Mouse (Mus musculus) lung, embryonic 15.5 days (tissue): ENCODE measurements around the gene Ell3. TPM values are rescaled to one million over a fixed set of nuclear protein-coding genes. Genes with fewer than 3 reads are reported as not detected.
A peak's percentile ranks its signal among the peaks of the same experiment; 100 is the strongest.
"Not testable (repeated sequence)": the region's sequence is repeated elsewhere in the genome, so short reads cannot be mapped to it uniquely, and the experiment has no call there.

ENCODE experiments used
- ATAC-seq: fragments of 200-750 bp; cut with Nextera tagmentation; 2 replicates; pipeline ENCODE4 v1.8.0; 2017; ENCODE audit warnings: moderate number of reproducible peaks, borderline replicate concordance; ENCODE audit not compliant: low FRiP score, low TSS enrichment; ENCODE audit errors: extremely low read depth
- H3K27ac ChIP-seq: fragments of 300-500 bp; sonication (generic); 2 replicates; pipeline ENCODE4 v1.5.1; 2015; ENCODE audit warnings: moderate library complexity, mild to moderate bottlenecking, inconsistent platforms
- H3K27me3 ChIP-seq: fragments of 300-500 bp; sonication (generic); 2 replicates; pipeline ENCODE4 v1.6.1; 2015; ENCODE audit warnings: inconsistent platforms
- H3K36me3 ChIP-seq: fragments of 300-500 bp; sonication (generic); 2 replicates; pipeline ENCODE4 v1.6.1; 2015; ENCODE audit warnings: inconsistent platforms
- H3K4me1 ChIP-seq: fragments of 300-500 bp; sonication (generic); 2 replicates; pipeline ENCODE4 v1.6.1; 2015; ENCODE audit warnings: inconsistent platforms
- H3K4me2 ChIP-seq: fragments of 300-500 bp; sonication (generic); 2 replicates; pipeline ENCODE4 v1.6.1; 2015; ENCODE audit warnings: inconsistent platforms, mild to moderate bottlenecking, moderate library complexity
- H3K4me3 ChIP-seq: fragments of 300-500 bp; sonication (generic); 2 replicates; pipeline ENCODE4 v1.5.1; 2015; ENCODE audit warnings: mild to moderate bottlenecking, inconsistent platforms
- H3K9ac ChIP-seq: fragments of 300-500 bp; sonication (generic); 2 replicates; pipeline ENCODE4 v1.6.1; 2015; ENCODE audit warnings: inconsistent platforms
- H3K9me3 ChIP-seq: fragments of 300-500 bp; sonication (generic); 2 replicates; pipeline ENCODE4 v1.6.1; 2016; ENCODE audit warnings: inconsistent platforms
- WGBS: fragments of 180-500 bp; shearing (Covaris S2); methylation state at CpG from one replicate; pipeline ENCODE4 v1.1.7; 2015; 5-methylcytosine and 5-hydroxymethylcytosine counted together
- polyA plus RNA-seq: library from polyadenylated mRNA; unstranded; fragments of >200 nt; fragmentation: Nextera tagmentation; extraction: Ambion mirVana; gene quantifications from 2 replicates; pipeline ENCODE4 v1.2.1, GENCODE M21; 2015

The Ell3 gene
- polyA plus RNA-seq: 10.0 and 10.1 TPM in 2 replicates

DNA sequence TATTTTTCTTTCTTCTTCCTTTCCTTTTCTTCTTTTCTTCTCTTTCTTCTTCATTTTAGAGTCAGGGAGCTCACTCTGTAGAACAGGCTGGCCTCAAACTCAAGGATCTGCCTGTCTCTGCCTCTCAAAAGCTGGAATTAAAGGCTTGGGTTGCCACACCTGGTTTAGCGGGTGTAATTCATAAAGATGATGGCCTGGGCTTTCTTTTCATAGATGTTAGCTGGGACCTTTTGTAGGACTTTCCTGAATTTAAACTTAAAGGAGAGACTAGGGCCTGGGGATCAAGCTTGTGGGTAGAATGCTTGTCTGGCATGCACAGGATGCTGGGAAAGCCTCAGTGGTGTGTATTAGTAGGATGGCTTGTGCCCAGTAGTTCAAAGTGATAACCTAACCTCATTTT lies at the start of gene Ell3:
Gene Ell3, minus strand, starts transcription at position 101 of the 400 bp plus-strand sequence.
- H3K36me3 ChIP-seq: peaks cover 7% of the 10 kb centered on the region
- H3K4me2 ChIP-seq: peak within 1 kb of the TSS; percentile 91
- H3K4me3 ChIP-seq: no peak within 1 kb of the TSS
- ATAC-seq: no peak
- H3K9me3 ChIP-seq: no peaks in the 10 kb centered on the region
- peaks cover 25% of the 10 kb centered on the region for H3K4me1 ChIP-seq
- H3K27me3 ChIP-seq: peaks cover 4% of the 10 kb centered on the region; the same call in 1 of the 2 replicates
- H3K27ac ChIP-seq: no peak within 1 kb of the TSS
- no peak within 1 kb of the TSS; the same call in 1 of the 2 replicates for H3K9ac ChIP-seq
- 78% methylated on average over 1 of the region's 1 CpGs for WGBS

GRCm38 (mm10) chr2:121484403-121484802 lies 40.3 kb upstream of the Ell3 start:
- H3K9ac ChIP-seq, H3K36me3 ChIP-seq, H3K9me3 ChIP-seq, H3K4me1 ChIP-seq, H3K27me3 ChIP-seq, H3K27ac ChIP-seq, ATAC-seq, H3K4me2 ChIP-seq, H3K4me3 ChIP-seq: not testable (repeated sequence)
- 85% methylated on average over 2 of the region's 2 CpGs for WGBS

GRCm38 (mm10) chr2:121483576-121483975 lies 39.5 kb upstream of the Ell3 start:
- Histone ChIP-seq H3K27ac (no peak overlapping the region), H3K4me2 (no peak overlapping the region), H3K9me3 (no peaks in the 10 kb centered on the region), H3K4me1 (no peaks in the 10 kb centered on the region), H3K9ac (no peak overlapping the region), H3K27me3 (no peaks in the 10 kb centered on the region), H3K4me3 (no peak overlapping the region), H3K36me3 (no peaks in the 10 kb centered on the region)
- ATAC-seq: no peak
- WGBS: 73% methylated on average over 8 of the region's 8 CpGs

DNA sequence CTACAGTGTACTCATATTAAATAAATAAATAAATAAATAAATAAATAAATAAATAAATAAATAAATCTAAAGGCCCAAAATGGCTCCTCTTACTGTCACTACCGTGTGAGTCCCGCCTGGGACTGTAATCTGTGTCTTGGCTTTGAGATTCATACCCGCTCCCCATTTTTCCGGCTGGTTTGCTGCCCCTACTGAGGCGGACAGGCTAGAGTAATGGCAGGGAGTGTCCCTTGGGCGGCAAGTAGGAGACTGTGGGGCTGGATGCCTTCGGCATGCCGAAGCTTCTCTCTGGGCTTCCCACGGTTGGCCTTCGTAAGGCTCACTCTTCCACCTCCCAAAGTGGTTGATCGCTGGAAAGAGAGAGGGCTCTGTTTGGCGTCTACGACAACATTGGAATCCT lies 36.8 kb upstream of the Ell3 start:
- not testable (repeated sequence) for H3K9ac ChIP-seq, H3K27ac ChIP-seq, H3K4me3 ChIP-seq, H3K4me1 ChIP-seq, ATAC-seq, H3K36me3 ChIP-seq, H3K9me3 ChIP-seq, H3K4me2 ChIP-seq, H3K27me3 ChIP-seq
- 82% methylated on average over 13 of the region's 13 CpGs for WGBS

- Histone ChIP-seq H3K27ac (no peak overlapping the region), H3K4me3 (no peak overlapping the region), H3K36me3 (no peaks in the 10 kb centered on the region), H3K4me1 (no peaks in the 10 kb centered on the region), H3K27me3 (no peaks in the 10 kb centered on the region), H3K9ac (no peak overlapping the region), H3K4me2 (no peak overlapping the region), H3K9me3 (no peaks in the 10 kb centered on the region)
- WGBS: 51% methylated on average over 3 of the region's 3 CpGs
- no peak for ATAC-seq
Observed at GRCm38 (mm10) chr2:121480498-121480897, 36.4 kb upstream of the Ell3 start.

- Histone ChIP-seq H3K4me1 (0 out of 2 replicates have a peak, but pooled peaks cover 3% of the 10 kb centered on the region), H3K27ac (no peak overlapping the region), H3K4me3 (no peak overlapping the region), H3K4me2 (no peak overlapping the region), H3K27me3 (no peaks in the 10 kb centered on the region), H3K36me3 (no peaks in the 10 kb centered on the region), H3K9ac (no peak overlapping the region), H3K9me3 (no peaks in the 10 kb centered on the region)
- no peak for ATAC-seq
- 76% methylated on average over 3 of the region's 3 CpGs for WGBS
Observed at GRCm38 (mm10) chr2:121477491-121478266, 33.6 kb upstream of the Ell3 start.

DNA sequence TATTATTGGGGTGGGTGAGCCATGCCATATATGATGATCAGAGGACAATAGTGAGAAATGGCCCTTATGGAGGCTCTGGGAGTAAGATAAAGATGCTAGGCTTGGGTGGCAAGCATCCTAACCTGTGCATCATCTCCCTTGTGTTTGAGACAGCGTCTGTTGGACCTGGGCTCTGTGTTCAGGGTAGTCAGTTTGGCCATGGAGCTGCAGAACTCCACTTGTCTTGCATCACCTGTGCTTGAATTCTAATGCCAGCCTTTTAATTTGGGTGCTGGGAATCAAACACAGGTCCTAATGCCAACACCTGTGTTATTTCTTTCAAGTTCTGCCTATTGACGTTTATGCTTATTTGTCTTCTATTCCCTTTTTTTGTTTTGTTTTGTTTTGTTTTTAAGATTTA lies 31.2 kb upstream of the Ell3 start:
- not testable (repeated sequence) for H3K27me3 ChIP-seq, H3K9ac ChIP-seq, H3K36me3 ChIP-seq, H3K9me3 ChIP-seq, H3K27ac ChIP-seq, ATAC-seq, H3K4me2 ChIP-seq, H3K4me3 ChIP-seq, H3K4me1 ChIP-seq
- WGBS: 89% methylated on average over 2 of the region's 2 CpGs

- no peaks in the 10 kb centered on the region for H3K27me3 ChIP-seq
- peak overlapping the region; percentile 70 for H3K4me3 ChIP-seq
- H3K4me1 ChIP-seq: 0 out of 2 replicates have a peak, but pooled peaks cover 3% of the 10 kb centered on the region
- H3K36me3 ChIP-seq: no peaks in the 10 kb centered on the region
- H3K9ac ChIP-seq: peak overlapping the region; percentile 66; the same call in 1 of the 2 replicates
- ATAC-seq: peak; percentile 19; the same call in 1 of the 2 replicates
- no peaks in the 10 kb centered on the region for H3K9me3 ChIP-seq
- 20% methylated on average over 8 of the region's 8 CpGs for WGBS
- H3K27ac ChIP-seq: peak overlapping the region; percentile 53; the same call in 1 of the 2 replicates
- H3K4me2 ChIP-seq: peak overlapping the region; percentile 69
Observed at GRCm38 (mm10) chr2:121474180-121474535, 30.1 kb upstream of the Ell3 start.

DNA sequence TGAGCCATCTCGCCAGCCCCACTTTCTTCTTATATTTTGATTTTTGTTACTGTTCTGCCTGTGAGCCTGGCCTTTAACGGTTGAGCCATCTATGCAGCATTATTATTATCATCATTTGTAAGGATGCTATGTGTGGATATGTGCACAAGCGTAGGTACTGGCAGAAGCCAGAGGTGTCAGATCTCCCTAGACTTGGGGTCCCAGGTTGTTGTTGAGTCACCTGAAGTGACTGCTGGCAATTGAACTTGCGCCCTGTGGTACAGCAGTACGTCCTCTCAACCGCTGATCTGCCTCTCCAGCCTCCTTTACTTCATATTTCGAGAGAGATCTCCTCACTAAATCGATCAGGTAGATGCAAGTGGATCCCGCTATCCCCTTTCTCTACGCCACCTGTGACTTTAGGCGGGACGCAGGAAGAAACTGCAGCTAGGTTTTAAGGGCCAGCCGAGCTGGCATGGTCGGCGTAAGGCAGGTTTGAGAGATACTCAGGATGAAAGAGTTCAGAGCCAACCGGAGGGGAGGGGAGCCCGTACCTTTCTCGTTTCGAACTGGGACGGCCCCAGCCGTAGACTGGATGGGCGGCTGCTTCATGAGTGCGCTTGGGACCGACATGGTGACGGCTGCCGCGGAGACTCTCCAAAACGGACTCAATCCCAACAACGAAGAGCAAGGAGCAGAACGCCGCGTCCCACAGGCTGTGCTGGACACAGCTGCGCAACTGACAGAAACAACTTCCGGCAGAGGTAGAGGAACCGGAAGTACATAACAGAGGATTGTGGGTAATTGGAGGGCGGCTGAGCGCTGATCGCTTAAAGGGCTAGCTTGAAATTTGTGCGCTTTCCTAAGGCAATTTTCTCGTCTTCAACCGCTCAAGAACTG lies 29.5 kb upstream of the Ell3 start, which contains the start of gene Mfap1b:
Gene Mfap1b, minus strand, starts transcription at position 767 of the 879 bp plus-strand sequence.
- Histone ChIP-seq H3K4me3 (peak within 1 kb of the TSS; percentile 70), H3K9ac (peak within 1 kb of the TSS; percentile 66), H3K27ac (peak within 1 kb of the TSS; percentile 53; the same call in 1 of the 2 replicates), H3K4me2 (peak within 1 kb of the TSS; percentile 69)
- not testable (repeated sequence) for H3K9me3 ChIP-seq, H3K4me1 ChIP-seq, H3K36me3 ChIP-seq, H3K27me3 ChIP-seq
- WGBS: 4% methylated on average over 41 of the region's 41 CpGs
- ATAC-seq: peak; percentile 94

DNA sequence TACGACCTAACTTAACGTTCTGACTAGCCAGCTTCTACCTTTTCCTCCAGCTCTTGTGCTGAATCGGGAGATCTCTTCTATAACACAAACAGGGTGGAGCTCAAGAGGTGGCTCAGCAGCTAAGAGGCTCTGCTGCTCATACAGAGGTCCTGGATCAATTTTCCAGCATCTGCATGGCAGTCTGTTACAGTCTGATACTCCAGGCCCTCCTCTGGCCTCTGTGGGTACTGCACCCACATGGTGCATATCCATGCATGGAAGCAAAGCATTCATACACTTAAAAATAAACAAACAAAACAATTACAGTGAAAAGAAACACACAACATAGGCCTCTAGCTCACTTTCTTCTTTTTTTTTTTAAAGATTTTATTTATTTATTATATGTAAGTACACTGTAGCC lies 28.7 kb upstream of the Ell3 start:
- H3K4me1 ChIP-seq, H3K27ac ChIP-seq, H3K36me3 ChIP-seq, H3K9me3 ChIP-seq, H3K9ac ChIP-seq, H3K4me3 ChIP-seq, H3K27me3 ChIP-seq, ATAC-seq: not testable (repeated sequence)
- 92% methylated on average over 3 of the region's 3 CpGs for WGBS
- peak overlapping the region; percentile 69; the same call in 1 of the 2 replicates for H3K4me2 ChIP-seq

DNA sequence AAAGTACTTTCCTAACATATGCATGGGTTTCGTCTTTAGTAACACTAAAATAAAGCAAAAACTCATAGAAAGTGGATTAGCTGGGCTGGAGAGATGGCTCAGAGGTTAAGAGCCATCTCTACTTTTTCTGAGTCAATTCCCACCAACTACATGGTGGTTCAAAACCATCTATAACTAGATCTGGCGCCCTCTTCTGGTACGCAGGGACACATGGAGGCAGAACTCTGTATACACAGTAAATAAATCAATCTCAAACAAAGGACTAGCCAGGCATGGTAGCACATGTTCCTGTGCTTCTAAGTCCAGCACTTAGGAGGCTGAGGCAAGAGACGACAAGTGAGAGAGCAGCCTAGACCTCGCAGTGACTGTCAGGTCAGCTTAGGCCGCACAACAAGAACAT lies 24.9 kb upstream of the Ell3 start:
- ATAC-seq, H3K36me3 ChIP-seq, H3K4me3 ChIP-seq, H3K27me3 ChIP-seq, H3K9ac ChIP-seq, H3K4me2 ChIP-seq, H3K9me3 ChIP-seq, H3K4me1 ChIP-seq, H3K27ac ChIP-seq: not testable (repeated sequence)
- 48% methylated on average over 3 of the region's 6 CpGs for WGBS

GRCm38 (mm10) chr2:121460071-121460470 lies 16.0 kb upstream of the Ell3 start:
- no peak overlapping the region for H3K4me3 ChIP-seq
- H3K4me1 ChIP-seq: peaks cover 15% of the 10 kb centered on the region
- peaks cover 20% of the 10 kb centered on the region; the same call in 1 of the 2 replicates for H3K36me3 ChIP-seq
- no peaks in the 10 kb centered on the region for H3K27me3 ChIP-seq
- no peaks in the 10 kb centered on the region for H3K9me3 ChIP-seq
- ATAC-seq: no peak
- no peak overlapping the region for H3K4me2 ChIP-seq
- no peak overlapping the region for H3K9ac ChIP-seq
- no peak overlapping the region for H3K27ac ChIP-seq
- 51% methylated on average over 2 of the region's 2 CpGs for WGBS
